Mouse (Mus musculus): ENCODE measurements around the gene C530008M17Rik. TPM values are rescaled to one million over a fixed set of nuclear protein-coding genes. Genes with fewer than 3 reads are reported as not detected.
"Not testable (repeated sequence)": the region's sequence is repeated elsewhere in the genome, so short reads cannot be mapped to it uniquely, and the experiment has no call there.

The C530008M17Rik gene
- polyA plus RNA-seq, 1 experiment from 2014 or later, result 15.8 TPM

- ATAC-seq (ENCODE audit: insufficient read depth, low FRiP score, low read depth), result no peak
- no peak overlapping the region for H3K4me2 ChIP-seq
- H3K4me3 ChIP-seq (replicated peaks), result no peak overlapping the region
- H3K27me3 ChIP-seq (replicated peaks), result no peaks in the 10 kb centered on the region
- H3K9me3 ChIP-seq, result no peaks in the 10 kb centered on the region
- H3K4me1 ChIP-seq, result no peaks in the 10 kb centered on the region
- no peak overlapping the region for H3K9ac ChIP-seq
- H3K36me3 ChIP-seq, result no peaks in the 10 kb centered on the region; the same call in 1 of the 2 replicates
- H3K27ac ChIP-seq, result 0 out of 2 replicates have a peak overlapping the region, but pooled peaks have one; percentile 26
- 82% methylated on average over 2 of the region's 2 CpGs for WGBS
Observed at GRCm38 (mm10) chr5:76893084-76893483, 236.8 kb downstream of the C530008M17Rik start.

- Histone ChIP-seq H3K4me1 (no peaks in the 10 kb centered on the region), H3K9me3 (no peaks in the 10 kb centered on the region), H3K27ac (no peak overlapping the region), H3K27me3 (replicated peaks) (no peaks in the 10 kb centered on the region), H3K4me3 (replicated peaks) (no peak overlapping the region), H3K9ac (no peak overlapping the region), H3K36me3 (no peaks in the 10 kb centered on the region), H3K4me2 (no peak overlapping the region)
- 65% methylated on average over 4 of the region's 4 CpGs for WGBS
- ATAC-seq (ENCODE audit: insufficient read depth, low FRiP score, low read depth), result no peak
Observed at GRCm38 (mm10) chr5:76902131-76902530, 245.8 kb downstream of the C530008M17Rik start.

- peak overlapping the region; percentile 93 for H3K27ac ChIP-seq
- H3K4me2 ChIP-seq, result peak overlapping the region; percentile 86
- H3K4me1 ChIP-seq, result no peaks in the 10 kb centered on the region
- no peaks in the 10 kb centered on the region for H3K27me3 ChIP-seq (replicated peaks)
- peak overlapping the region; percentile 77 for H3K4me3 ChIP-seq (replicated peaks)
- WGBS, result 1% methylated on average over 19 of the region's 19 CpGs
- H3K9me3 ChIP-seq, result no peaks in the 10 kb centered on the region
- no peaks in the 10 kb centered on the region for H3K36me3 ChIP-seq
- no peak; the same call in 1 of the 2 replicates for ATAC-seq (ENCODE audit: insufficient read depth, low FRiP score, low read depth)
- peak overlapping the region; percentile 77 for H3K9ac ChIP-seq
Observed at GRCm38 (mm10) chr5:76904713-76905404, 248.5 kb downstream of the C530008M17Rik start.

GRCm38 (mm10) chr5:76905405-76906154, 249.3 kb downstream of the C530008M17Rik start, which contains the start of gene Aasdh:
Aasdh (minus strand) TSS chr5:76905514.
- WGBS, result under 1% methylated on average over 47 of the region's 47 CpGs
- peak; percentile 96 for ATAC-seq (ENCODE audit: insufficient read depth, low FRiP score, low read depth)
- Histone ChIP-seq H3K9me3 (no peaks in the 10 kb centered on the region), H3K4me3 (replicated peaks) (peak within 1 kb of the TSS; percentile 77), H3K27ac (peak within 1 kb of the TSS; percentile 93), H3K4me2 (peak within 1 kb of the TSS; percentile 86), H3K9ac (peak within 1 kb of the TSS; percentile 77), H3K4me1 (no peaks in the 10 kb centered on the region), H3K36me3 (no peaks in the 10 kb centered on the region), H3K27me3 (replicated peaks) (no peaks in the 10 kb centered on the region)

- H3K9ac ChIP-seq, result no peak overlapping the region
- WGBS, result 29% methylated on average over 3 of the region's 3 CpGs
- no peaks in the 10 kb centered on the region for H3K9me3 ChIP-seq
- H3K4me3 ChIP-seq (replicated peaks), result peak overlapping the region; percentile 77
- ATAC-seq (ENCODE audit: insufficient read depth, low FRiP score, low read depth), result no peak
- H3K27me3 ChIP-seq (replicated peaks), result no peaks in the 10 kb centered on the region
- H3K27ac ChIP-seq, result peak overlapping the region; percentile 93
- H3K4me2 ChIP-seq, result peak overlapping the region; percentile 86
- H3K4me1 ChIP-seq, result no peaks in the 10 kb centered on the region
- no peaks in the 10 kb centered on the region for H3K36me3 ChIP-seq
Observed at GRCm38 (mm10) chr5:76906155-76906499, 249.8 kb downstream of the C530008M17Rik start.

GRCm38 (mm10) chr5:76910807-76911206, 254.5 kb downstream of the C530008M17Rik start:
- Histone ChIP-seq H3K4me2 (no peak overlapping the region), H3K4me1 (no peaks in the 10 kb centered on the region), H3K36me3 (0 out of 2 replicates have a peak, but pooled peaks cover 6% of the 10 kb centered on the region), H3K4me3 (replicated peaks) (no peak overlapping the region), H3K27ac (no peak overlapping the region), H3K9me3 (no peaks in the 10 kb centered on the region), H3K27me3 (replicated peaks) (no peaks in the 10 kb centered on the region), H3K9ac (no peak overlapping the region)
- WGBS, result 71% methylated on average over 3 of the region's 3 CpGs
- no peak for ATAC-seq (ENCODE audit: insufficient read depth, low FRiP score, low read depth)

- 89% methylated on average over 5 of the region's 5 CpGs for WGBS
- not testable (repeated sequence) for H3K9ac ChIP-seq; H3K4me3 ChIP-seq (replicated peaks); H3K27me3 ChIP-seq (replicated peaks); H3K9me3 ChIP-seq; ATAC-seq (ENCODE audit: insufficient read depth, low FRiP score, low read depth); H3K36me3 ChIP-seq; H3K4me1 ChIP-seq; H3K27ac ChIP-seq; H3K4me2 ChIP-seq
Observed at GRCm38 (mm10) chr5:76912522-76912921, 256.2 kb downstream of the C530008M17Rik start.

- Histone ChIP-seq H3K36me3 (peaks cover 46% of the 10 kb centered on the region), H3K27ac (no peak overlapping the region), H3K27me3 (replicated peaks) (no peaks in the 10 kb centered on the region), H3K9ac (no peak overlapping the region), H3K4me3 (replicated peaks) (no peak overlapping the region), H3K4me2 (no peak overlapping the region), H3K4me1 (no peaks in the 10 kb centered on the region), H3K9me3 (no peaks in the 10 kb centered on the region)
- no peak for ATAC-seq (ENCODE audit: insufficient read depth, low FRiP score, low read depth)
- WGBS, result 85% methylated on average over 4 of the region's 4 CpGs
Observed at GRCm38 (mm10) chr5:76922833-76923232, 266.5 kb downstream of the C530008M17Rik start.

Other genes starting within 250 kb of the C530008M17Rik start
- not detected in 2 replicates for gene Gm7271, start 172.5 kb upstream of the C530008M17Rik start, polyA plus RNA-seq (2015; fragmentation: Nextera tagmentation; extraction: Ambion mirVana)
- gene Exoc1, start 127.2 kb upstream of the C530008M17Rik start, polyA plus RNA-seq (2015; fragmentation: Nextera tagmentation; extraction: Ambion mirVana), result 26.5 and 31.8 TPM in 2 replicates
- 6.7 and 7.1 TPM in 2 replicates for gene Cep135, start 67.8 kb upstream of the C530008M17Rik start, polyA plus RNA-seq (2015; fragmentation: Nextera tagmentation; extraction: Ambion mirVana)
- 14.5 and 16.7 TPM in 2 replicates for gene Aasdh, start 249.0 kb downstream of the C530008M17Rik start, polyA plus RNA-seq (2015; fragmentation: Nextera tagmentation; extraction: Ambion mirVana)

Data from stomach, embryonic 15.5 days (tissue).